Mouse (Mus musculus) spleen, adult 2 months (tissue): ENCODE measurements around the gene N4bp2.

Experiments
- CTCF ChIP-seq: fragments of 200-500 bp; IDR thresholded peaks from 2 replicates; pipeline ENCODE4 v1.5.1; 2011; ENCODE audit warnings: mild to moderate bottlenecking, inconsistent platforms; ENCODE audit not compliant: insufficient read depth, insufficient read length, insufficient replicate concordance; ENCODE audit errors: extremely low read depth
- POLR2A ChIP-seq: fragments of 200-500 bp; IDR thresholded peaks from 2 replicates; pipeline ENCODE4 v1.6.1; 2011; ENCODE audit warnings: low read depth, low read length, inconsistent platforms

- TF ChIP-seq POLR2A (no peak), CTCF (no peak)
These were observed at the start of gene N4bp2 for GRCm38 (mm10) chr5:65763088-65763915.
